Mouse (Mus musculus) 3134 (cell line): Measurements from ENCODE around the gene Cd96.

Experiments
- DNase-seq: peaks from one replicate; pipeline ENCODE4 v3.0.0-alpha.2; 2011; ENCODE audit warnings: low spot score; ENCODE audit not compliant: insufficient read length; ENCODE audit errors: extremely low read depth

The Cd96 gene

GRCm38 (mm10) chr16:45990901-45991676 lies 129.0 kb downstream of the Cd96 start:
- no peak for DNase-seq

DNA sequence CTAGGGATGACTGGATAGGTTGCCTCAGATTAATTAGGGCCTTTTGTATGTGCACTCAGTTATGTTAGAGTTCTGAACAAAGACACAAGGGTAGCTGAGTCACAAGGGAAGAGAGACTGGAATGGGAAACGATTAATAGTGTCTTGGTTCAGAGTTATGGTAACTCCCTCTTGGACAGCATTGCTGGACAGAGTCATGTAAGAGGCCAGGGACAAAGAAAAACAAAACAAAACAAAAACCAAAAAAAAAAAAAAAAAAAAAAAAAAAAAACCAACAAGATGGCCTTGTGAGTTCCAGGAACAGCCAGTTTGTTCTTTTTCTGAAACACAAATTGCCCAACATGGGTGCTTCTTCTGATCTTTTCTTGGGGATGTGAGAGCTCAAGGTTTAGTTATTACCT lies 133.8 kb downstream of the Cd96 start:
- DNase-seq: no peak
